In genomic region chr11:7113046-7113445, GRCm38 (mm10) we compare ENCODE assay signal across 17 mouse cellular contexts.
"Had no signal": no experiment of that assay in that cellular context is flagged by ENCODE, and none has a peak within 500 bp of the region (broad histone marks: within the 10 kb centered on the region; RNA-seq: fewer than 3 reads in every experiment).

No protein-coding gene starts in this region.

- H3K36me3 ChIP-seq: limb, embryonic 10.5 days; limb, embryonic 13.5 days; liver, embryonic 12.5 days; liver, embryonic 15.5 days; lung, embryonic 15.5 days had no signal

- ATAC-seq: liver, embryonic 12.5 days had no signal

- DNase-seq: kidney, adult 11 months; kidney, adult 8-10 months; layer of hippocampus, postnatal 36 days; liver; lung, adult 18-20 months; lung, postnatal 36 days; thymus, adult 2 months; thymus, postnatal 14 days; thymus, postnatal 4 days had no signal

- H3K4me2 ChIP-seq: kidney, embryonic 15.5 days; limb, embryonic 13.5 days; liver, embryonic 12.5 days; liver, embryonic 15.5 days; lung, embryonic 15.5 days; neural tube, embryonic 12.5 days; neural tube, embryonic 15.5 days had no signal

- H3K4me1 ChIP-seq: kidney, embryonic 15.5 days; limb, embryonic 10.5 days; liver, embryonic 12.5 days; liver, embryonic 15.5 days; lung, embryonic 15.5 days; neural tube, embryonic 12.5 days had no signal

- H3K4me3 ChIP-seq: kidney, embryonic 15.5 days; limb, embryonic 10.5 days; limb, embryonic 13.5 days; liver, embryonic 12.5 days; liver, embryonic 15.5 days; lung, embryonic 15.5 days; neural tube, embryonic 12.5 days; neural tube, embryonic 15.5 days had no signal

- H3K9ac ChIP-seq: kidney, embryonic 15.5 days; limb, embryonic 13.5 days; liver, embryonic 12.5 days; liver, embryonic 15.5 days; lung, embryonic 15.5 days; neural tube, embryonic 12.5 days; neural tube, embryonic 15.5 days had no signal

- H3K9me3 ChIP-seq: kidney, embryonic 15.5 days; limb, embryonic 10.5 days; limb, embryonic 13.5 days; liver, embryonic 12.5 days; liver, embryonic 15.5 days; lung, embryonic 15.5 days; neural tube, embryonic 12.5 days; neural tube, embryonic 15.5 days had no signal

- H3K27ac ChIP-seq: kidney, embryonic 15.5 days; limb, embryonic 10.5 days; limb, embryonic 13.5 days; liver, embryonic 12.5 days; liver, embryonic 15.5 days; lung, embryonic 15.5 days; neural tube, embryonic 12.5 days had no signal

- H3K27me3 ChIP-seq: kidney, embryonic 15.5 days; limb, embryonic 13.5 days; liver, embryonic 12.5 days; liver, embryonic 15.5 days; lung, embryonic 15.5 days; neural tube, embryonic 12.5 days; neural tube, embryonic 15.5 days had no signal
